Mouse (Mus musculus) monocyte, adult 5-6 weeks (primary cell): ENCODE results near the gene F12. TPM values are rescaled to one million over a fixed set of nuclear protein-coding genes. Genes with fewer than 3 reads are reported as not detected.
A peak's percentile ranks its signal among the peaks of the same experiment; 100 is the strongest.

ENCODE experiments used
- ATAC-seq: fragments of 153-309, 156-312 bp; replicated peaks from 2 replicates; pipeline ENCODE4 v1.8.0; 2017; ENCODE audit warnings: mild to moderate bottlenecking; ENCODE audit not compliant: low TSS enrichment, insufficient number of reproducible peaks, severe bottlenecking, poor library complexity, low FRiP score
- total RNA-seq: library from RNA; stranded (forward); fragments of 200-1000, 200-491, 200-594 nt; gene quantifications from 3 replicates; pipeline ENCODE4 v1.2.3, GENCODE M21; 2017

The F12 gene
- total RNA-seq, 1 experiment from 2014 or later: 0.95 TPM

DNA sequence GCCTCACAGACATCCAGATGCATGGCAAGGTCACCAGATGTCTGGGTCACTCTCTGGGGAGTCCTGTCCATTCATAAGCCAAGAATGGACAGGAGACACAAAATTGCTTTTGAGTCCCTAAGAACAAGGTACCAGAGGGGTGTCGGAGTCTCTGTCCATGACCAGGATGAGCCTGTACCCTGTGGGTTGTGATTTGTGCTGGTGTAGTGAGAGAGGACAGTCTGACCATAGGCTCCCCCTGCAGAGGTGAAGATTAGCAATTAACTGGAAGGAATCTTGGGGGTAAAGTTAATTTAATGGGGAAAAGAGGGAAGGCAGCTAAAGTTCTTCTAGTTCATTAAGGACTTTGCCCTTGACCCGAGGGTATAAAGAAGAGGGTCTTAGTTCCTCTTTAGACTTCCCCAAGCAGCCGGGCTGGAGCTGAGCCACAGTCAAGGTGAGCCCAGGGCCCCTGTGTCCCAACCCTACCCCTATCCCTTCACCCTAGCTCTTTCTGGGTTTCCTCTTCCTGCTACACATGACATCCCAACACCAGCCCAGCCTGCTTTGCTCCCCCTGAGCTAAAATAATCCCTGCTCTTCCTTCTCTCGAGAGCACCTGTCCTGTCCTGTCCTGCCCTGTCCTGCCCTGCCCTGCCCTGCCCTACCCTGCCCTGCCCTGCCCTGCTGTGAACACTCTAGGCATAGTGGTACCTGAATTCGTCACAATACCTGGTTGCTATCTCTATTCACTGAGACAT lies 27.1 kb downstream of the F12 start:
- no peak for ATAC-seq

DNA sequence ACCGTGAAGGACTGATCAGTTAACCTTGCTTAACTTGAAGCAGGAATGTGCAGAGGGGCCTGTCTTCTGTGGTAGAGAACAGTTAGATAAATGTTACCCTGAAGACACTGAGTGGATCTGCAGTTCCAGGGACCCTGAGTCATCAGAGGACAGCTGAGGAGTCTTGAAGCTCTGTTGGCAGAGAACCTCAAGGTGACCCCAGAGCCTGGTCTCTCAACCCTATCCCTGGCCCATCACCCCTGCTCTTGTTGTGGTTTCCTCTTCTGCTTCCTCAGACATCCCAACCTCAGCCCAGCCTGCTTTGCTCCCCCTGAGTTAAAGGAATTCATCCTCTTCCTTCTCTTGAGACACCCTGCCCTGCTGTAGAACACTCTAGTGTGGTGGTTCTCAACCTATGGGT lies 28.5 kb downstream of the F12 start, which contains the start of gene Slc34a1:
Gene Slc34a1, plus strand, starts transcription at position 100 of the 400 bp plus-strand sequence.
- no peak for ATAC-seq

DNA sequence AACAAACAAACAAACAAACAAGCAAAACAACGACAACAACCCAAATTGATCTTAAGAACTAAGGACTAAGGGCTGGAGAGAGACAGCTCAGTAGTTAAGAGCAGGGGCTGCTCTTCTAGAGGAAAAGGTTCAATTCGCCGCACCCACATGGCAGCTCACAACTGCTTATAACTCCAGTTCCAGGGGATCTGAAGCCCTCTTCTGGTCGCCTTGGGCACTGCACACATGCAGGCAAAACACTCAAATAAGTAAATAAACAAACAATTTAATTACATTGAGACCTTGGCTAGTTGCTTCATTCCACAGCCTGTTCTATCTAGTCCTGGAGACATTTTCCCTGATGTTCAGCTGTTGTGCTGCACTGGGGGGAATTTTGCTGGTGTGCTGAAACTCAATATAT lies 33.7 kb downstream of the F12 start:
- ATAC-seq: no peak

DNA sequence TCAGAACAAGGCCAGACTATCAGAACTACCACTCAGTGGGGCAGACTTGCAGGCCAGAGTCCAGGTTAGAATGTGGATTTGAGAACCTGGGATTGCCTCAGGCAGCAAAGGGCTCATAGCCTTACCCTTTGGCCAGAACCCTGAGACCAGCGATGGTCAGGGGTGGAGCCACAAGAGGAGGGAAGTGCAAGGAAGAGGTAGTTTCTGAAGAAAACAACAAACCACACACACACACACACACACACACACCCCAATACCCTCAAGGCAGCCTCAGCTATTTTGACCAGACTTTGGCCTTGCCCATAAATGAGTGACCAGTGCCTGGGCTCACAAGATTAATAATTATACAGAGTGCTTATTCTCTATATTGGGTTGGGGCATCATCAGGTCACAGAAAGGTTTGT lies 35.0 kb downstream of the F12 start:
- no peak for ATAC-seq

DNA sequence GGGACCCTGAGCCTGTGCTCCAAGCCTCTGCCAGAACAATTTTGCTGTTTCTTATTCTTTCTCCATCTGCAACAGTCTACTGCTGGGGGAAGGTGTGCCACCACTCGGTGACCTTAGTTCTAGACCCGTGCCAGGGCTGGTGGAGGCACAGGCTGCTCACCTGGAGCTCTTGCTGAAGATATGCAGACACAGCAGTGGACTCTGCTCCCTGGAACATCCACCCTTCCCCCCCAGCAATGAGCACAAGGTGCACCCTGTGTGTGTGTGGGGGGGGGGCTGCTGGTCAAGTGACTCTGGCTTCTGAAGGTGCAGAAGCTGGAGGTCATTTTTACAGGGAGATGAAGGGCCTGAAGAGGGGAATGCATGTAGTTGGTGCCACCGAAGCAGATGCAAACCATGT lies 35.9 kb downstream of the F12 start:
- no peak for ATAC-seq

DNA sequence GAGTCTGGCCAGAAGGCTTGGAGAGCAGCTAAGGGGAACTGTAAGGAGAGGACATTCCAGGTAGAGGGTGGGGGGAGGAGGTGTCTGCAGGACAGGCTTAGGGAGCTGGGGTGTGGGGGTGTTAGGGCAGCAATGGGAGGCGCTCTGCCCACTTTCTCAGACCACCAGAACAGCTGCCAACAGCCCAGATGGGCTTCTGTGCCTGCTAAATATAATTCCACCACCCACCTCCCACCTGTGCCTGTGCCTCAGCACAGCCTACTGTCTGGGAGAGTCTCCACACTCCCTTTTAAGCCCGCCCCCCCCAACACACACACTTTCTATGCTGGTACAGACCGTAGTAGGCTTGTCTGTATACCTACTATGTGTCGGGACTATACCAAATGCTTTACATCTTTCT lies 44.8 kb downstream of the F12 start:
- no peak for ATAC-seq

DNA sequence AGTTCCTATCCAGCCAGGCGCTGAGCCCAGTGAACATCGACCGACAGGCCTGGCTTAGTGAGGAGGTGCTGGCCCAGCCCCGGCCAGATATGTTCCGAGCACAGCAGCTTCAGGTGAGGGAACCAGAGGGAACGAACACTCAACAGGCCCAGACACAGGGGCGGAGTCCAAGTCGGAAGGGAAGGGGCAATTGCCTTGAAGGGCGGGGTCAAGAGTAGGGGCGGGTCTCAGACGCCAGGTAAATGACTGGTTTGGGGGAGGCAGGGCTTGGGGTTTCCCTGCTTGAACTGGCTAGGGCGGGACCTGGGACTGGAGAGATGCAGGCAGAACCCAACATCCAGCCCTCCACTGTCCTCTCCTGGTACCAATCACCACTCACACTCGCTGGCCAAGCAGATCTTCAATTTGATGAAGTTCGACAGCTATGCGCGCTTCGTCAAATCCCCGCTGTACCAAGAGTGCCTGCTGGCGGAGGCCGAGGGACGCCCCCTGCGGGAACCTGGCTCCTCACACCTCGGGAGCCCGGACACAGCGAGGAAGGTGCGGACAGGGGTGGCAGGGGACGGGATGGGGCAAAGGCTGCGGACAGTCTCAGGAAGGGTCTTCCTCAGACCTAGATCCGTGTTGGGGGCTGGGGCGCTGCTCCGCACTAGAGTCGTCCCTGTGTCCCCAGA lies 47.5 kb downstream of the F12 start:
- ATAC-seq: no peak

DNA sequence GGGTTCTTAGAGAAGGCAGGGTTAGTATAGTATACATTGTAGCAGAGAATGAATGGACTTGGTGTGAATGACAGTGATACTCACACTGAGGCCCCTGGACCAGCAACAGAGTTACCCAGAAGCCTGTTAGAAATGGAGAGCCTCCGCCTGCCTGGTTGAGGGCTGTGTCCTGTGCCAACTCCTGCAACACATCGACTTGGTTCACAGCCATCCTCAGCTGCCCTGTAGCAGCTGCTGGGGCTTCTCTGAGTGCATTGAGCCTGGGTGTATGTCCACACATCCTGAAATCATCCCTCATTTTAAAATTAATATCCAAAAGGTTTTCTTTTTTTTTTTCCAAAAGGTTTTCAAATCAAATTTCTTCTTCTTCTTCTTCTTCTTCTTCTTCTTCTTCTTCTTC lies 50.7 kb downstream of the F12 start:
- ATAC-seq: no peak

DNA sequence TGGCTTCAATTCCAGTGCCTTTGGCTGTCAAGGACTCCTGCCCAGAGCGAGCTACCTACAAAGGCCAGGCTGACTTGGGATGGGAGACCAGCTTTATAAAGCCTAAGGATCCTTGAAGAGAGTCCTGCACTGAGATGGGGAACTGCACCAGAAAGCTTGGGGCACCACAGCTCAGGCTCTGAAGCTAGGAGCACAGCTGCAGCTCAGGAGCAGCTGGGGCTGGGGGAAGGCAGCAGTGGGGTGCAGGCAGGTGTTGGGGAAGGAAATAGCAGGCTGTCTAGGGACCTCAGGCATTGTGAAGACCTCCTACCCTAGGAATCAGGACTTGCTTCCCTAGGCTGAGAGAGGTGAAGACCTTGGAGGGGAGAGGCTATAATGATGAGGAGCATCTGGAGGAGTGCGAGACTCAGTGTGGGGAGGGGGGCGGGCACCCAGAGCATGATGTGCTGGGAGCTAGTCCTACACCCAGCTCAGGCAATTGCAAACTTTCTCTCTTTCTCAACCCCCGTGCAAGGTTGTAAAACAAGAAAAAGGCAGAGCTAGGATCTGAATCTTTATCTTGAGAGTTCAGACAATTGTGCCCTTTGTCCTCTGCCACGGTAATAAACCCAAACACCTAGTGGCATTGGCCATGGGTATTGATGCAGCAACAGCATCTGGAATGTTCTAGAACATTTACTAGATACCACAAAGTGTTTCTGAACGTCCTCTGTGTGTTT lies 52.2 kb downstream of the F12 start:
- ATAC-seq: no peak

DNA sequence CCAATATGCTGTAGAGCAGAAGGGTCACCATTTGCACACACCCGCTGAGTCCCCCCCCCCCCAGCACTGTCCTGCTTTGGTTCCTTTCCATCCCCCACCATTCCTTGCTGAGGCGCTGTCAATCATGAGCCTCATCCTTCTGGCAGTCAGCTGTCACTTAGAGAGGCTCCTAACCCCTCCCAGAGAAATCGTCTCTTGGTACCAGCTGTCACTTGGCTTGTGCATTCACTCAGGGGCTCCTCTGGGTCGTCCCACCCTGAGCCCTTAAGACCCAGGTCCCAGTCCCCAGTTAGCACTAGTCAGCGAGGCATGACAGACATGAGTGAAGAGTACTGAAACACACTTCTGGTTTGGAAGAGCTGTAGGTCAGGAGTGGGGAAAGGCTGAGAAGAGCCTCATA lies 54.9 kb downstream of the F12 start:
- no peak for ATAC-seq

DNA sequence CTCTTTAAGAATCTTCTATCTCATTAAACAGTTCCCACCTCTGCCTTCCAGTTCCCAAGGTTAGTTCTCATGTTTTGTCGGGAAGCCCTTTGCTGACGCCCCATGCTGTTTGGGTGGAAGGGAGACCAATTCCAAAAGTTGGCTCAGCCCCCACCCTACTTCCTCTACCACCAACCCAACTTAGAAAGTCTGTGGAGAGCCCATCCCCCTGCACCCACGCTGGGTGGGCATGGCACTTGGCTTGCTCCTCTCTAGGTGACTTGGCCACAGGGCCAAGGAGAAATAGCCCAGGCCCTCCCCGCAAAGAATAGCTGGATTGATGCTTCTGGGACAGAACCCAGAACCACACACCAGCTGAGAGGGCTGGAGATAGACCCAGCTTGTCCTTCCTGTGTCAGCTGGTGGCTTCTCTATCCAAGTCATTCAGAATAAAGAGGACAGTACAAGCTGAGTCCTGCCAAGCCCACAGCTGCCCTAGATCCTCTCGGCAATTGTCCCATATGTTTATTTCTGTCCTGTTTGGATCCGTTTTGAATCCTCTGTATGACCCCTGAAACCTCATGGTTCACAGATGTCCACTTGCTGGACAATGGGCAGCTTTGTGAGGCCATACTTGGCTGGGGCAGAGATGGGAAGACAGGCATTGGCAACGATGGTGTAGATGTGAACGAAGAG lies 55.4 kb downstream of the F12 start:
- no peak for ATAC-seq

DNA sequence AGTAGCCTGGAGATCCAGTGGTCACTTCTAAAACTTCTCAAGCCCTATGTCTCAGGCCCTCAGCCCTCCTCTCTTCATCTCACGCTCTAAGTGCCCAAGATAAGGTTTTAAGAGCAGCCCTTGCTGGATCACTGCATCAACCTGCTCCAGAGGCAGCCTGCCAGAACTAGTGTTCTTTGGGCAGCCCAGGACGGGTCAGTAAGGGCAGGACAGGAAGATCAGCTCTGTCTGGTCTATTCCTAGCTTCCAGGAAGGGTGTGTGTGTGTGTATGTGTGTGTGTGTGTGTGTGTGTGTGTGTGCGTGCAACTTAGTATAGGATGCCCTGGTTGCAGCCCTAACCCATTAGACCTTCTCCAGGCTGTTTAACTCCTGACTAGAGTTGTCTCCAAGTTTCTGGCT lies 56.4 kb downstream of the F12 start:
- no peak for ATAC-seq

DNA sequence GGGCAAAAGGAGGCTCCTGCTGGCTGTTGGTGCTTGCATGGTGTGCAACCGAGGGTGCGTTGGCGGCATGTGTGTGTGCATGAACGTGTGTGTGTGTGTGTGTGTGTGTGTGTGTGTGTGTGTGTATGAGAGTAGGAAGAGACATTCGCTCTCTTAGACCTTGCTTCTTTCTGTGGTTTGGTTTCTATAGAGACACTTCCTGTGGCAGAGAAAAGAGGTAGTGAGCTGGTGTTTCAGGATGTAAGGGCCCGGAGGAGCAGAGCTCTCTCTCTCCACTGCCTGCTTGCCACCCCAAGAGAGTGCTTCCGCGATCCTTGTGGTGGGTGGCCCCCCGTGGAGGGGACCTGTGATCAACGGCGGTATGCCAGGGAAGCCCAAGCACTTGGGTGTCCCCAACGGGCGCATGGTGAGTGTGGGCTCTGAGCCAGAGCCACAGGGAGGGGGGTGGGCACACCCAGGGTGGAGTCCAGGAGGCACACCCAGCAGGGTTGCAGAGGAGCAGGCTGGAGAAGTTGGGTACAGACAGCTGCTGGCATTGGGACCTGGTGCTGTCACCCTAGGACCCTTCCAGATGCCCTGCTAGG lies 57.0 kb downstream of the F12 start, which contains the start of gene Rgs14:
Gene Rgs14, plus strand, starts transcription at position 202 of the 584 bp plus-strand sequence.
- peak; percentile 87 for ATAC-seq

DNA sequence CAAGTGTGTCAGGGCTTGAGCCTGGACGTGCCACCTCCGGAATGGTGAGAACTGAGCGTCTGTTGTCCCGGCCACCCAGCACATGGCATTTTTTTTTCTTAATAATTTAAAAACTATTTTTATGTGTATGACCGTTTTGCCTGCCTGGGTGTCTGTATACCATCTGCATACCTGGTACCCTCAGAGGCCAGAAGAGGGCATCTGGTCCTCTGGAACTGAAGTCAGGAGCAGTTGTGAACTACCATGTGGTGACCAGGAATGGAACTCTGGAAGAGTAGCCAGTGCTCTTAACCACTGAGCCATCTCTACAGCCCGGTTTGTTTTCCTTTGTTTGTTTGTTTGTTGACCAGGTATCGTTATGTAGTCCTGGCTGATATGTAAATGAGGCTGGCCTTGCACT lies 58.2 kb downstream of the F12 start:
- no peak for ATAC-seq

Other genes starting within 250 kb of the F12 start
- gene Nsd1, start 217.0 kb downstream of the F12 start, total RNA-seq: 102 to 173 TPM (median 158 TPM) in 3 replicates
- gene Prelid1, start 106.3 kb downstream of the F12 start, total RNA-seq: 47.7 to 91.3 TPM (median 68.5 TPM) in 3 replicates
- 23.6 to 34.8 TPM (median 29.4 TPM) in 3 replicates for gene Rab24, start 104.8 kb downstream of the F12 start, total RNA-seq
- gene Mxd3, start 97.0 kb downstream of the F12 start, total RNA-seq: 1.3 to 2.0 TPM (median 1.4 TPM) in 3 replicates
- gene Lman2, start 64.0 kb downstream of the F12 start, total RNA-seq: 85.3 to 97.5 TPM (median 91.3 TPM) in 3 replicates
- gene Rgs14, start 57.1 kb downstream of the F12 start, total RNA-seq: 21.8 to 43.9 TPM (median 40.8 TPM) in 3 replicates
- not detected in 3 replicates for gene Slc34a1, start 28.6 kb downstream of the F12 start, total RNA-seq
- gene Pfn3, start 11.6 kb downstream of the F12 start, total RNA-seq: not detected in 3 replicates
- 179 to 219 TPM (median 207 TPM) in 3 replicates for gene Grk6, start 18.3 kb upstream of the F12 start, total RNA-seq
- 2.2 to 3.8 TPM in 2 of 3 replicates, not detected in the other for gene Prr7, start 37.5 kb upstream of the F12 start, total RNA-seq
- gene Dbn1, start 61.3 kb upstream of the F12 start, total RNA-seq: 0.58 TPM in 1 of 3 replicates, not detected in the others
- 4.7 to 13.5 TPM (median 10.5 TPM) in 3 replicates for gene Pdlim7, start 86.9 kb upstream of the F12 start, total RNA-seq
- gene Dok3, start 102.5 kb upstream of the F12 start, total RNA-seq: 86.5 to 105 TPM (median 104 TPM) in 3 replicates
- gene Ddx41, start 109.9 kb upstream of the F12 start, total RNA-seq: 67.7 to 76.2 TPM (median 71.8 TPM) in 3 replicates
- gene Fam193b, start 144.3 kb upstream of the F12 start, total RNA-seq: 37.8 to 73.6 TPM (median 40.6 TPM) in 3 replicates
- 150 to 192 TPM (median 183 TPM) in 3 replicates for gene Tmed9, start 146.9 kb upstream of the F12 start, total RNA-seq
- 23.1 to 47.1 TPM (median 26.2 TPM) in 3 replicates for gene B4galt7, start 173.1 kb upstream of the F12 start, total RNA-seq
- gene Caml, start 196.2 kb upstream of the F12 start, total RNA-seq: 26.6 to 41.4 TPM (median 37.6 TPM) in 3 replicates
- gene Ddx46, start 208.2 kb upstream of the F12 start, total RNA-seq: 123 to 183 TPM (median 145 TPM) in 3 replicates